Mouse (Mus musculus) cerebellum, postnatal 36 days (tissue): ENCODE results near the gene Dennd4a.
A peak's percentile ranks its signal among the peaks of the same experiment; 100 is the strongest.

Experiments used
- DNase-seq, 2 experiments: peaks; one replicate each; pipeline ENCODE4 v3.0.0; 2021 to 2022; ENCODE audit warnings: mixed read lengths in 2 of 2

Dennd4a gene

DNA sequence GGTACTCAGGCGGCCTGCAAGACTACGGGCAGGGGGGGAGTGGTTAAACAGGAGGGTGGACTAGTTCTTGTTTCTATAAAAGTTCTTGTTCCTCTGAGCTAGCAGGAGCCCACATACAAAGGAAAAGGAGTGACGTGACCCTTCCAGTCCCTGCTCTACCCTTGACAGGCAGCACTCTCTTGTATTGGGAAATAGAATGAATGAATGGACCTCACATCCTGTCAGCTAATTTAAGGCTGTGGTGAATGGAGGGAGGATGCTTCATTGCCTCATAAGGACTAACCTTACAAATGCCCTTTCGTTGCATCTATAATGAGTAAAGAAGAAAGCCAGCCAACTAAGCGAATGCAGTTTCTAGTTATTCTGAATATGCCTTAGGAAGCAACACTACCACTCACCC lies 114.6 kb downstream of the Dennd4a start:
- DNase-seq = no peak

DNA sequence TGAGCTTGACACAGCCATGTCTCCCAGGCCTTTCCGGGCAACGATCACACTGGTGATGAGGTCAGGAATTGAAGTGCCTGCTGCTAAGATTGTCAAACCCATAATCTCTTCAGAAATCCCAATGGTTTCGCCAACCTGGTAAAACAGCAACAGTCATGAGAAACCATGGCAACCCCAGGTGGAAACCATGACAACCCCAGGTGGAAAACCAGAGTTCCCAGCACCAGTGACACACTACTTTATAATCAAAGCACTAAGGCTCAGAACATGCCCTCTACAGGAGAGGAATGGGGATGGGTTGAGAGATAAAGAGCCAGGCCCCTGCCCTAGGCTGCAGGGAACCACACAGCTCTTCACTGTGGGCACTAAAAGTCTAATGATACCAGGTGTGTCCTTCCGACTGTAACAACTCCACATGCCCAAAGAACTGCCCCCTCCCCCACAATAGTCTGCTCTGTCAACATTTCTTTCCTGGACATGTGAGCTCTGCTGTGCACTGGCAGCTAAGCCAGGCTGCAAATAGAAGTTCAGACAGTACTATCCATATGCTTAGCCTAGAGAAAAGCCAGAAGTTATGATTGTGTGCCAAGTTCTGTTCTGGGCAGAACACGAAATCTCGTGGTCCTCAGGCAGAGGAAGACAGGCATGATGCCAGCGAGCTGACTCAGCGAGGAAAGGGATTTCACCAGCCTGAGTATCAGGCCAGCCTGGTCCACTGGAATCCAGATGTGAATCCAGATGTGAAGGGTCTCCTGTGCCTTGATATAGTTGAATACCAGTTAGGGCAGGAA lies 115.3 kb downstream of the Dennd4a start:
- DNase-seq = peak; percentile 67 to 70

DNA sequence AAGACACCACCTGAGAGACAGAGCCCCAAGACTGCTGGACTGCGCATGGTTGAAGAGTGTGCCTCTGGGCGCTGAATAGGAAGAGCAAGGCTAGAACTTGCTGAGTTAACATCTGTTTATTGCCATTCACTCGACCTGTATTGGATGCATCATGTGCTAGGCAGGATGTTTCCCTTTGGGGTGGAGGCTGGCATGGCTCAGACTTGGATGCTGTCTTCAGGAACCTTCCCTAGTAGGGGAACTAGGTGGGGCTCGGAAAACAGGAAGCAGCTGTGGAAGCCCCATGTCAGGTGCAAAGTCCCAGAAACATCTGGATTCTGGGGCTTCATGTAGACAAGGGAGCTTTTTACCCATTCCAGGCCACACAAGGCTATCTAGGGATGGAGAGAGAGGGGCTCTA lies 119.1 kb downstream of the Dennd4a start:
- no peak for DNase-seq

DNA sequence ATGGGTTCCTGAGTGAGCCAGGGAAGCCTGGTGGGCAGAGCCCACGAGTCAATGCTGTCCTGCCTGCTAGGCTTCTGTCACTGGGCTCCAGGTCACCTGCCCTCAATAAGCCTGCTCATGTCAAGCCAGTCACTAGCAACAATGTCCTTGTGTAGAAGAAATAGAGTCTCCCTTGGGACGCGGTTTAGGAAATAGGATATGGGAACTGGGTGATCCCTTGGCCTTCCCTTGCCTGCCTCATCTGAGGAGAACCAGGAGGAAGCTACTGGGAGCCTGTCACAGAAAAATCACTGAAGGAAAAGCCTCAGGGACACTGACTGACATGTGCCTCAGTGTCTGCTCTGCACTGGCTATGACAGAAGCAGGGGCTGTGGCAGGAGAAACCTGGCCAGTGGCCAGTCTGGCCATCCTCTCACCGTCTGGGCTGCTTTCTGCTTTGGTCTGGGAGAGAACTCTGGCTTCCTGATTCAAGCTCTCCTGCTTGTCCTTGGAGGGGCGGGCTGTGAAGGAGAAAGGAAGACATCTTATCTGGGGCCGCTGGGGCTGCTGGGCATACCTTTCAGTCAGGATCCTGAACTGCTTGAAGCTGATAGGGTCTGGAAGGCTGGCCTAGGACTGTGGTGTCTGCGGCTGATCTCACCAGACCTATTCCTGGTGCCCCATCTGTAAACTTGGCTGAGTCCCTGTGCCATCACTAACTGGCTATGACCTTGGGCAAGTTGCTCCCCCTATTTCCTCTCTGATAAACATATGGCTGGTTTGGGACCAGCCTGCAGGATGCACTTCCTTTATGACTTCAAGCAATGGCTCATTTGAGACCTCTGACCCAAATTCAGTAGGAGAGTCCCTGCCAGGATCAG lies 120.8 kb downstream of the Dennd4a start:
- DNase-seq = no peak

DNA sequence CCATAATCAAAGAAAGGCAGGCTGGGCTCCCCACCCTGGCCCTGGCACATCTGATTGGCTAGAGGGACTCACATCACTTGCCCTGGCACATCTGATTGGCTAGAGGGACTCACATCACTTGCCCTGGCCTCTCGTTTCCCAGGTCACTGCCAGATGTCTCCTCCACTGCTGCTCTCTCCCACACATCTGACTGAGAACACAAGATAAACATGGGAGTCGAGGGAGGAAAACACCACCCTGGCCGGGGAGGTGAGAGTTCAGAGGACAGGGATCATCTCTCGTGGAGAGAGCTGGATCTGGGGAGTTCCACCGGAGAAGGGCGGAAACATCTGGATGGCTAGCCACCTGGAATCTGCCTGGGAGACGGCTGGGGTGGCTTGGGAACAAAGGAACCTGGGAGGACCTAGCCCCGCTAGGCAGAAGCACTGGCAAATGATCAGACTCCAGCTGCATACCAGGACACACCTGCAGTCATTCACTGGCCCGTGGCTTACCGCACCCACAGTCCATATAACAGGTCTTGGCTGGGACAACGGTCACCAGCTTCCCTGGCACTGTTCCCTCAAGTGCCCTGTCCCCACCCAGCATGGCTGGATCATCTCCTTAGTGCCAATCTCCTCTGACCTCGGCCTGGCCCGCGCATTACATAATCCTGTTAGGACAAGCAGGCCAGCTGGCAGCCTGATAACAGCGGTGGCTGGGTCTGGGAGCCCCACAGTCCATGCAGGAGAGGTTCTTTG lies 123.0 kb downstream of the Dennd4a start:
- peak; percentile 31 to 33 for DNase-seq

DNA sequence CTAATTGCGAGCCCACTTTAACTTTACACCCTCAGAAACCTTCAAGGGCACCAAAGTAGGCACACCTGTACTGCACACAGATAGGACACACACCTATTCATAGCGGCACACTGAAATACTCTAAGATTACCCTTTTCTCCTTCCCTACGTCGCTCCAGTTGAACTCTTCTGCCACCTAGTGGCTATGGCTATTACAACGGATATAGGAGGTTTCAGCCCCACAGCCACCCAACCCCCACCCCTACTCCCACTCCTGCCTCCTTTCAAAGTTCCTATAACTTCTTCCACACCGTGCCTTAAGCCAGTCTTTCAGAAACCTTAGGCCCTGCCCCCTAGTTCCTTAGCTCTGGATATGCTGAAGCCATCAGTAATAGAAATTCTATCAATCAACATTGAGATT lies 125.4 kb downstream of the Dennd4a start:
- DNase-seq = peak; percentile 43 to 48

DNA sequence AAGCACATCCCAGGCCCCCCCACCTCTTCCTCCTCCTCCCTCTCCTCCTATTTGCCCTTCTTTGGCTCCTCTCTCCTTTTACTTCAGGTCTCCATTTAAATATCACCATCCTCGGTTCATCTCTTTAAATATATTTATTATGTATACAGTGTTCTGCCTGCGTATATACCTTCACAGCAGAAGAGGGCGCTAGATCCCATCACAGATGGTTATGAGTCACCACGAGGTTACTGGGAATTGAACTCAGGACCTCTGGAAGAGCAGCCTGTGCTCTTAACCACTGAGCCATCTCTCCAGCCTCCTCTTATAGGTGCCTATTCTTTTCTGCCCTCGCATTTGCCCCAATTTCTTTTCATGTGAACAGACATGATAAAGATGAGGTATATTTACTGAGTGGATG lies 126.4 kb downstream of the Dennd4a start:
- no peak for DNase-seq

DNA sequence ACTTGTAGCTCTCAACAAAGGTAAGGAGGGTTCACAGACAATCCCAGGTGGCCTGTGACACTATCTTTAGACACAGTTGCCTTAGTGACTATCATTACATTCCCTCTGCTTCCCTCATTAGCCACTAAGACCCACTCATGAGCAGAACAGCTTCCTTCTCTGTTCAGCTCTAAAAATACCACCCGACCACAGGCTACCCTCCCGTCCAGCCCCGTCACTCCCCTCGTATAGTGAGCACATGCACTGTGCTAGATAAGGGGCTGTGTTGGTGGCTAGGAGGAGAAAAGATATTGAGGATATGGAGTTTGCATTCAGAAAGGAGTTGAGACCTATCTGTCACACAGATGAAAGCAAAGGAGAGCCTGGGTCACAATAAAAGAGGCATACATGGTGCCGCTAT lies 127.4 kb downstream of the Dennd4a start:
- no peak for DNase-seq

DNA sequence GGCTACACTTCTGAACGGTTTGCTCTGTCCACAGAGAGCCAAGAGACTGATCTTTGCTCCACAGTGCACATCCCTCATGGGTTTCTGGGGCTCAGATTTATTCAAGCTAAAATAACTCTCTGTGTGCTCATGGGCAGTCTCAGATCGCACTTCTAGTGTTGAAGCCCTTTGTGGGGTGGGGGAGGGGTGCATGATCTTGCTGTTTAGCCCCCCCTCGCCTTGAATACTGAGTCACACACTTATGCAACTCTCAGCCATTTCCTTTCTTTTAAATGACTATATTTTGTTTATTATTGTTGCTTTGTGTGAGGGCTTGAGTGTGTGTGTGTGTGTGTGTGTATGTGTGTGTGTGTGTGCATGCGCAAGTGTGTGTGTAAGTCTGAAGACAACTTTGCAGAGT lies 128.1 kb downstream of the Dennd4a start:
- no peak for DNase-seq

DNA sequence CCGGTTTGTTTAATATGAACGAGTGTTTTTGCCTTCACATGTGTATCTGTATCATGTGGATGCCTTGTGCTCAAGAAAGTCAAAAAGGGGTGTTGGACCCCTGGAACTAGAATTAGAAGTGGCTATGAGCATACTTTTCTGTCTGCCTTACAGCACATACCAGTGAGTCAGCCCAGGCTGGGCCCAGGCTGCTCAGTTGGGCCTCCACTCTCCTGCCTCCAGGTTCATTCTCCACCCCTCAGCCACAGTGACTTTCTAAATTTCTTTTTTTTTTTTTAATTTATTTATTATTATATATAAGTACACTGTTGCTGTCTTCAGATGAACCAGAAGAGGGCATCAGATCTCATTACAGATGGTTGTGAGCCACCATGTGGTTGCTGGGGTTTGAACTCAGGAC lies 128.7 kb downstream of the Dennd4a start:
- no peak for DNase-seq

DNA sequence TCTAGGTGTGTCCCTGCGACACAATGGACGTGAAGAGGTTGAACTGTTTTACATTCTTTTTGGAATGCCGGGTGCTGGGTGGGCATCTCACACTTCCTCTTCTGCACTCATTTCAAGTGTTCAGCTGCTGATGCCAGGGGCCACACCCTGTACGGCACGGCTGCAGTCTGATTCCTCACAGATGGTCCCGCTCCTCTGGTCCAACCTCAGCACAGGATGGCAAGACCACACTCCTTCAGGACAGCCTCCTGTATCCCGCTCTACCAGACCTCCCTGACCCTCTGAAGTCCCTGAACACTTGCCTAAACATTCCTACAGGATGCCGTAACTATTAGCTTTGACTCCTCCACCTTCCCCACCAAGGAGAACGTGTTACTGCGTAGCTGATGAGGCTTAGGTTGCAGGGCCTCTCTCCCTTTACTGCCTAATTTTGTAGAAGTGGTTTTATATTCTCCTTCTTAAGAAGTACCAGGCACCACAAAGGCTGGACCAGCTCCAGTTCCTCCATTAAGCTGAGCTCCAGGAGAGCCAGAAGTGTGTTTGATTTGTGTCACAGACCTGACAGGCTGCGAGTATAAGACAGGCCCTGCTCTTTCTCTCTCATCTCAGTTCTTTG lies 129.7 kb downstream of the Dennd4a start:
- no peak for DNase-seq

DNA sequence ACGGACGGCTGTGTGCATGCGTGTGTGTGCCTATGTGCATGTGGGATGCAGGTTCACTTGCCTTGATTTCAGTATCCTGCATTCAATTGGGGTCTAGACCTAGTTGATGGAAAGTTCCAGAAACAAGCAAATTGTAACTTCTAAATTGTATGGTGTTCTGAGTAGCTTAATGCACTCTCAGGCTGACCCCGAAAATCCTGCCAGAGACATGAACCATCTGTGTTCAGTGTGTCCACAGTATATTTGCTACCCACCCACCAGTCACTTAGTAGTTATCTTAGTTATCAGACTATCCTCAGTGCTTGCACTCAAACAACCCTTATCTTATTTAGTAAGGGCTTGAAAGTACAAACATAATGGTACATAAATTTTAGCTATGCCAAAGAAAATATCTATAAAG lies 130.5 kb downstream of the Dennd4a start:
- DNase-seq = no peak

DNA sequence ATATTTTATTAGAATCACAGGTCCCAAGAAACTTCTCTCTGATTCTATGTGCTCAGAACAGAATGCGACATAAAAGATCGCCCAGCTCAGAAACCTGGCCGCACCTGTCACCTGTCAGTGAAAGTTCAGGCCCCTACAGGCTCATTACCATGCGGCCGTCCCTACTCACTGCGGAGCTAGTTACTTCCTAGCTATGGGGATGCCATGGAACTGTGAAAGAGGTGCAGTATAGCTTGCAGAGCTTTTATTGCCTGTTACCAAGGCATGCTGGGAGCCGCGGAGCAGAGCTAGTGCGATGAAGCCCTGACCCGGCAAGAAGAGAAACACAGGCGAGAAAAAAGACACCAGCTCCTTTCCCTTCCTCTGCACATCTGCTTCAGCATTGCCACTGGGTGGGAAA lies 132.9 kb downstream of the Dennd4a start:
- no peak for DNase-seq

DNA sequence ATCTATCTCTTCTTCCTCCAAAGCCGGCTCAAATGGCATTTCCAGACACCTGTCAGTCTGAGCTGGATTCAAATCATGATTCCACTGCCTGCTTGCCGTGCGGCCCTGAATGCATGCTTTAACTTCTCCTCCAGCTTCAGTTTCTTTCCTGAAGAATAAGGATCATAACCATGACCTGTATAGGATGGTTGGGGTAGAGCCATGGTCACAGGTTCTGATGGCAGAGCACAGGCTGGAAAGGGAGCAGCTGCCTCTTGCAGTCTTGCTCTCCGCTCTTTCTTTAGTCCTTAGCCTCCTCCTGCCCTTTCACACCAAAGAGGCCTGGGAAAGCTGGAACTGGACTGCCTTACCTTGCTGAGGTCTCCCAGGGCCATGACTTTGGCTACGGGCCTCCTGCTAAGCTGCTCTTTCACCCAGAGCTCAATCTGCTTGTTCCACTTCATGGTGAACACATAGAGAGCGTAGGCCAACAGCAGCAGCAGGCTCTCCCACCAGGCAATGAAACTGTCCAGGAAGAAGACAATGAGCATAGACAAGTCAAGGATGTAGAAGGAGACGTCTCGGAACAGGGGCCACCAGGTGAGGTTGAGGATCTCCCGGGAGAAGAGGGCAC lies 136.4 kb downstream of the Dennd4a start:
- DNase-seq = no peak

DNA sequence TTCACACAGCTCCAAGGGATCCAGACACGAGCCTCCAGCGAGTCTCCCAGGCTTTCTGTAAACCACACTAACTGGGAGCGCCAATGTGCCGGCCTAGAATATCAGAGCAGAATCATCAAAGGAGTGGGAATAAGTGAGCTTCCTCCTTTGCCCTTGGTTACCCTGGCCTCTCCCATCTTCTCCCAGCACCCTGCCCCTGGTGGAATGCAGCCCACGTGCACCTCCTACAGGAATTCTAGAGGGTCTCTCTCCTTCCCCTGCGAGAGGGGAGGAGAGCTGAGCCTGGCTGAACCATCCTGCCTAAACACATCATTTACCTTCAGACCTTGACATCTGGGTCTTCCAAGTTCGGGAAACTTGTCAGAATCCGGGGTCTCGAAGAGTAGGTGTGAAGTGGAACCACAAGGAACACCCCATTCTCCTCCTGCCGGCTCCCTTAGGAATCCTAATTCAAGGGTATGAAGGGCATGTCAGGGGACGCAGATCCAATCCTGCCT lies 140.1 kb downstream of the Dennd4a start, which contains the start of gene Slc24a1:
TSS of gene Slc24a1 (minus strand) at position 447 of the 497 bp plus-strand sequence.
- DNase-seq = no peak

DNA sequence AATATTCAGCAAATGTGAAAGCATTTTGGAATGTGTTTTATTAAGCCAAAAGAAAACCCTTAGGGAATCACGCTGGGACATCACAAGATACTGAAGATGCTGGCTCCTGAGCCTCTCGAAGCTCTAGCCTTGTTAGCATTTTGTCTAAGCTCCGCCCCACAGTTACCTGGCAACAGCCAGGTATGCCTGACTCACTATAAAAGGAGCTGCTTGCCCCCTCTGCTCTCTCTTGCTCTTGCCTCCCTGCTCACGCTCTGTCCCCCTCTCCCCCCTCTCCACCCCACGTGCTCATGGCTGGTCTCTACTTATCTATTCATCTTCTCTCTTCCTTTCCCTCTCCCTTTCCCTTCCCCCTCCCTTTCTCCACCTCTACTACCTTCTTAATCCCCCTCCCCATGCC lies 140.9 kb downstream of the Dennd4a start:
- no peak for DNase-seq

DNA sequence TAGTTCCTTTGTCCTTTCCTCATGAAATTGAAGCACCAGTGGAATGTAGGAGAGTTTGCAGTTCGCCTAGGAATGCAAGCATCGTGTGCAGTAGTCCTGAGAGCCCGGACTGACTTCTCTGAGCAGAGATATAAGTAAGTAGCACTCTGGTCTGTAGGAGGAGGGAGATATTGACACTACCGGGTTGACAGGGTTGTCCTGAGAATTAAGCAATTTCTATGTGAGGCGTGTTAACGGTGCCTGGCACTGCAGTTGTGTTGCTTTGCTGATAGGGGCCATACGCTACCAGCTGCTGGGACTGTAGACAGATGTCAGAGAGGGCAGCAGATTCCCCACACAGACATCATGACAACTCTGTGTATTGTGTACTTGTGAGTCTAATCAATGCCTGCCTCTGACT lies 142.1 kb downstream of the Dennd4a start:
- no peak for DNase-seq

DNA sequence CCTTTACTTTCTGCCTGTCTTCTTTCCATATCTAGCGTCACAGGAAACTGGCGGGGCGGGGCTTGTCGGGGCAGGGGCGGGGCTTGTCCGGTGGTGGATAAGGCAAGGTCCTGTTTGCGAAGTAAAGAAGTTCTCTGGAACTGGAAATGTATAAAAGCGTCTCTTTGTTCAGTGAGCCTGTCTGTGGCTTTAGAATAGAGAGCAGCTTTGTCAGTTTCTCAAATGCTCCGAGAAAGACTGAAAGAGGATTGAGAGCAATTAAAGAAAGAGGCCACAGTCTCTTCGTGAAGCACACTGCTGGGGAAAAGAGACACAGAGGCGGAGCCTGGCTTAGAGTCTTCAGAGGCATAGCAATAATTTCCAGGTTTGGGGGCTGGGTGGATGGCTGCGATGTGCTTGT lies 145.2 kb downstream of the Dennd4a start:
- DNase-seq = no peak

DNA sequence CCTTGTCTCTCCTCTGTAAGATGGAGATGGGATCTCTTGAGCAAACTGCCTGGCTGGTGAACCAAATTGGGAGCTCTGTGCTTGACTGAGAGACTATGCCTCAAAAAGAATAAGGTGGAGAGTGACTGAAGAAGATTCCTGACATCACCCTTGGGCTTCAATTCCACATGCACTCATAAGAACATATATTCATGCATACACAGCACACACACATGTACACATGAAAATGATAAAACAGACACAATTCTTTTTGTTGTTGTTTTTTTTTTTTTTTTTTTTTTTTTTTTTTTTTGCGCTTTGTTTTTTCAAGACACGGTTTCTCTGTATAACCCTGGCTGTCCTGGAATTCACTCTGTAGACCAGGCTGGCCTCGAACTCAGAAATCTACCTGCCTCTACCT lies 146.1 kb downstream of the Dennd4a start:
- DNase-seq = no peak

DNA sequence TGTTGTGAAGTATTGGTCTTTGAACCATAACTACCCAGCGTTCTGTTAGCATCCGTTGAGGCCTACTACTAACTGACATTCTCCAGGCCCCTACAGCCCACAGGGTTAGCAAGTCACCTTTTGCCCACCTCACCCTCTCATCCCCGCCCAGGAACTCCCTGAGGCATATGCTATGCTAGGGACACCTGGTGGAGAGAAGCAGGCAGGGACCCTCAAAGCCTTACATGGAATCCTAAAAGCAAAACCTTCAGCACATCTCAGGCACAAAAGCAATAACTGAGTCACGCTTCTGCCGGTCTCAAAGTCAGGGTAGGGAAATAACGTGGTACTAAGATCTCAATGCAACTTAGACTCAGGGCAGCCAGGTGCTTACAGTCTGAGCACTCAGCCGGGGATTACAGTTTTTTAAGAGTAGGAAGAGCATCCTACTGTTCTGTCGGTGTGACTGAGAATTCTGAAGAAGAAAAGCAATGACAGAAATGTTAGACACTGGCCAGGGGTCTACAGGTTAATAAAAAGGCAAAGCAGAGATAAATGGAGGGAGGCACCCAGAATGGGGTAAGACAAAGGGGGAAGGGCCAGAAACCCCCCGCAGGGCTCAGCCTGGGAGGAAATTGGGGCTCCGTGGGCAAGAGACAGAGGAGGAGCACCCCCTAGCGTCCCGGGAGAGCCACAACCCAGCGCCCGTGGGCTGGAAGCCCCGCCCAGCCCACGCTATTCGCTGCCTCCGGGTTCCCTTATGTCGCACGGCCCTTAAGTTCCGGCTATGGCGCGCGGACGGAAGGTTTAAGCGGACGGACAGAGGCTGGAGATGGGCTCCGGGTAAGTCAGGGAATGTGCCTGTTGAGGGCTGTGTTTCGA lies 149.2 kb downstream of the Dennd4a start, which contains the start of gene Ints14:
TSS of gene Ints14 (plus strand) at position 789 of the 861 bp plus-strand sequence.
- DNase-seq = peak; percentile 96 to 99

DNA sequence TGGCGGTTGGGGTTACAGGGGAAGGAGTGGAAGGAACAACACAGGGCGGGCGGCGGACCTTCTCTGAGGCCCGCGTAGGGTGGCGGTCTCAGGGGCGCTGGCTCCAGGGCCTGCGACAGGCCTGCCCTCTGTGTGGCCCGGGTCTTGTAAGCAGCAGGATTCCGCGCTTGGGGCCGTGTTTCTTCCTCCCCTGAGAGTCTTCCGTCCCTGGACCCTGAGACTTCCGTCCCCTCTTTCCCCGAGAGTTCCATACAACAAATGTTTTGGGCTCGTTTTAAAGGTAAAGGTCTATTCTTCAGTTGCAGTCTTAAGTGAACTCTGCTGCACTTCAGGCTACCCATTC lies 149.8 kb downstream of the Dennd4a start:
- DNase-seq = no peak
